Mouse (Mus musculus) stomach, postnatal 0 days (tissue): ENCODE results near the gene Hjurp. TPM values are rescaled to one million over a fixed set of nuclear protein-coding genes. Genes with fewer than 3 reads are reported as not detected.

ENCODE experiments used
- ATAC-seq: fragments of 200-750 bp; cut with Nextera tagmentation; 2 replicates; pipeline ENCODE4 v1.8.0; 2017; ENCODE audit not compliant: low FRiP score, low TSS enrichment
- DNase-seq: peaks from one replicate; pipeline ENCODE4 v3.0.0-alpha.2; 2016; ENCODE audit warnings: low spot score
- H3K27ac ChIP-seq: fragments of 300-500 bp; sonication (generic); replicated peaks from 2 replicates; pipeline ENCODE4 v1.5.1; 2014; ENCODE audit warnings: mild to moderate bottlenecking, control low read depth
- H3K27me3 ChIP-seq: fragments of 300-500 bp; sonication (generic); 2 replicates; pipeline ENCODE4 v1.6.1; 2014; ENCODE audit warnings: low read length; ENCODE audit not compliant: control insufficient read depth, insufficient read depth
- H3K36me3 ChIP-seq: fragments of 300-500 bp; sonication (generic); 2 replicates; pipeline ENCODE4 v1.6.1; 2014; ENCODE audit warnings: low read length, mixed read lengths; ENCODE audit not compliant: control insufficient read depth, insufficient read depth
- H3K4me1 ChIP-seq: fragments of 300-500 bp; sonication (generic); replicated peaks from 2 replicates; pipeline ENCODE4 v1.6.1; 2014; ENCODE audit warnings: antibody characterized with exemption; ENCODE audit not compliant: control insufficient read depth, insufficient read depth
- H3K4me2 ChIP-seq: fragments of 300-500 bp; sonication (generic); replicated peaks from 2 replicates; pipeline ENCODE4 v1.6.1; 2014; ENCODE audit warnings: low read depth, mild to moderate bottlenecking, control low read depth, moderate library complexity
- H3K4me3 ChIP-seq: fragments of 300-500 bp; sonication (generic); 2 replicates; pipeline ENCODE4 v1.5.1; 2014; ENCODE audit warnings: low read depth, low read length, control low read depth
- H3K9ac ChIP-seq: fragments of 300-500 bp; sonication (generic); 2 replicates; pipeline ENCODE4 v1.6.1; 2014; ENCODE audit warnings: mild to moderate bottlenecking, low read length, control low read depth, mixed read lengths
- H3K9me3 ChIP-seq: fragments of 300-500 bp; sonication (generic); 2 replicates; pipeline ENCODE4 v1.6.1; 2016; ENCODE audit warnings: low read length; ENCODE audit not compliant: control insufficient read depth
- CTCF ChIP-seq: IDR thresholded peaks from 2 replicates; pipeline ENCODE4 v1.5.1; 2016; ENCODE audit warnings: antibody characterized with exemption, low read depth, mild to moderate bottlenecking, moderate library complexity
- EP300 ChIP-seq: optimal IDR thresholded peaks from 2 replicates; pipeline ENCODE3; 2016; ENCODE audit warnings: antibody characterized with exemption
- WGBS: fragments of 180-500 bp; shearing (Covaris S2); extraction: QIAGEN DNeasy Blood & Tissue Kit; methylation state at CpG from one replicate; pipeline ENCODE4 v1.1.7; 2014; 5-methylcytosine and 5-hydroxymethylcytosine counted together
- polyA plus RNA-seq: library from polyadenylated mRNA; unstranded; fragments of >200 nt; fragmentation: Nextera tagmentation; extraction: Ambion mirVana; gene quantifications from 2 replicates; pipeline ENCODE4 v1.2.1, GENCODE M21; 2015

Hjurp gene
- 30.0 and 34.1 TPM in 2 replicates for polyA plus RNA-seq

DNA sequence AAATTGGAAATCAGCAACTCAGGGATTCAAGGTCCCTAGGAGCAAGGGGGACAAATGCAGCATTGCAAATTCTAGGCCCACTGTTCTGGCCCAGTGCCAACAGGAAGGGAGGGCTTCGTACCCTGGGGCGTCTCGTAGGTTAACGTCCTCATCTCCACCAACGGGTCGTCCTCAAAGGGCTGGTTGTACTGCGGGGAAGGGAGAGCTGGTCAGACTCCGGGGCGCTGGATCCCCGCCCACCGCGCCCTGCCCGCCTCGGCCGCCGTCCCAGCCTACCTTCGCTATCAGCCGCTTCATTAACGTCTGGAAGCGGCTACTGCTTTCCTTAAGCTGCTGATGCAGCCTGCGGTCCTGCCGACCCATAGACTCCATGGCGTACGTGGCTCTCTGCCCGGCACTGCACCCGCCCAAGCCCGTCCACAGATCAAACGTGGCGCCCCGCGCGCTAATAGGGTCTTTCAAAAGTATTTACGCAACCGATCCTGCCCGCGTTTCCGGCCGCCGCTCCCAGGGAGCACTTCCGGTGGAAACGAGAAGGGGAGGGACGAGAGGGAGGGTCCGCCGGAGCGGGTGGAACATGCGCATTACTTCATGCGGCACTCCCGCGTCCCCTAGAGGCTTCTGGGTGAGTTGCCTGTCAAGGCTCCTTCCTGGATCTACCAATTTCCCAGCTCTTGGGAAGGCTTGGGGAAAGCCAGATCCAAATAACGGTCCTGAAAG, at the start of gene Hjurp, which contains the start of gene Trpm8:
Hjurp (minus strand) TSS at position 536 of the 720 bp plus-strand sequence.
Trpm8 (plus strand) TSS at position 564 of the 720 bp plus-strand sequence.
- Histone ChIP-seq H3K27ac (peak within 1 kb of the TSS; percentile 87), H3K4me3 (peak within 1 kb of the TSS; percentile 71), H3K9ac (peak within 1 kb of the TSS; percentile 81), H3K27me3 (no peaks in the 10 kb centered on the region), H3K4me2 (peak within 1 kb of the TSS; percentile 77), H3K9me3 (no peaks in the 10 kb centered on the region), H3K36me3 (peaks cover 28% of the 10 kb centered on the region), H3K4me1 (peaks cover 12% of the 10 kb centered on the region)
- DNase-seq (peak; percentile 100), ATAC-seq (peak; percentile 98)
- peak; percentile 100 for TF ChIP-seq CTCF
- TF ChIP-seq EP300 = no peak
- WGBS = 1% methylated on average over 50 of the region's 50 CpGs

DNA sequence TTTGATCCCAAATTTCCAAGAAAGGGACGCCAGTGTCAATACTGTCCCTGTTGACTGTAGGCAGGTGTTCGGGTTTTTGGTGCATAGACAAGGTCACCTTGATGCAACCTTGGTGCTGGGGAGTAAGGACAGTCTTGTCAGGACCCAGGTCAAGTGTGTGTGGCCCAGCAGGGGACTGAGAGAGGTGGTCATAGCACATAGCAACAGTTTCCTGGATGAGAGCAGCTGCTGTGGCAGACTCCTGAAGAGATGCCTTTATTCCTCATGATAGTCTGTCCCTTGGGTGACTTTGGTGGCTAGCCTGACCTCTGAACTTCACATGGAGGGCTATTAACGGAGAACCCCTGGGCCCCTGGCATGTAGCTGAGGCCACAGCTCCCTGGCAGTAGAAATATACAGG, 45.7 kb upstream of the Hjurp start:
- 78% methylated on average over 3 of the region's 3 CpGs for whole genome bisulfite sequencing
- Histone ChIP-seq H3K4me1 (no peaks in the 10 kb centered on the region), H3K4me3 (no peak overlapping the region), H3K27ac (no peak overlapping the region), H3K9me3 (no peaks in the 10 kb centered on the region), H3K27me3 (no peaks in the 10 kb centered on the region), H3K4me2 (no peak overlapping the region), H3K36me3 (no peaks in the 10 kb centered on the region), H3K9ac (no peak overlapping the region)
- ATAC-seq = no peak
- no peak for TF ChIP-seq EP300
- TF ChIP-seq CTCF = no peak
- no peak for DNase-seq

DNA sequence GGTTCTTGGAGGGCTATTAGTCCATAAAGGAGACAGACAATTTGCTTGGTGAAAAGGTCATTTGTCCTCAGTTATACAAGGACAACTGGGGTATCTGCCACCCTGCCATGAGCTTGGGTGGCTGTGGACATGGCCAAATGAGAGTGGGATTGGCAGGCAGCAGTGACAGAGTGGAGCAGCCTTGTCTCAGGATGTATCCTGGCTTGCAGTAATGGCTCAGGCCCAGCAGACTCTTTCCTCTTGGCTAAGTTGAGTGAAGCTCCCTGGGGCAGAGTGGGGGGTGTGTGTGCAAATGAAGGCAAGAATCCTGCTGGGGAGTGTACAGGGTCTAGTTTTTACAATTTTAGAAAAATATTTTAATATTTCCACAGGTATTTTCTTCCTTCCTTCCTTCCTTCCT, 44.7 kb upstream of the Hjurp start:
- Histone ChIP-seq H3K4me1 (no peaks in the 10 kb centered on the region), H3K4me2 (no peak overlapping the region), H3K27ac (no peak overlapping the region), H3K36me3 (no peaks in the 10 kb centered on the region), H3K9ac (no peak overlapping the region), H3K9me3 (no peaks in the 10 kb centered on the region), H3K4me3 (no peak overlapping the region), H3K27me3 (no peaks in the 10 kb centered on the region)
- ATAC-seq (no peak), DNase-seq (no peak)
- no peak for TF ChIP-seq CTCF
- no peak for TF ChIP-seq EP300

DNA sequence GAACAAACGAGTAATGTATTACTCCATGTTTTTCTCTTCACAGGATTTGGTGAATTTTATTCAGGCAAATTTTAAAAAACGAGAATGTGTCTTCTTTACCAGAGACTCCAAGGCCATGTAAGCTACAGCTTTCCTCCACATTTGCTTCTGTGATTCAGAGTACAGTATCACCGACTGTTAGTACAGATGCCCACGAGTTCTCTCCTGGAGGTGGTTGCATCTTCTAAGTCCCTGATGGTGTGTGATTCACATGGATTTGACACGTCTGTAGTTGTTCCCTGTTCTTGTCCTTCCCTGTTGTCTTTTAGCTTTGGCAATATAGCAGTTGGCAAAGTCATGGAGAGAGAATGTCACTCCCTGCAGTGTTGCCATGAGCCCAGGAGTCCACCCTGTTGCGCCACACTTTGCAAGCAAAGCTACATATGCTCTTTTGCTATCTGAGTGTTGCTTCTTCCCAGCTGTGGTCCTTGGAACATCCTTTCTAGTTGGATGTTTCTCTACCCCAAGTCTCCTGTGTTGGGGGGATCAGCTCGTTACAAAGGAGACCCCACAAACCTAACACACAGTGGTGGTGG, 43.5 kb upstream of the Hjurp start:
- Histone ChIP-seq H3K4me1 (no peaks in the 10 kb centered on the region), H3K27ac (no peak overlapping the region), H3K9ac (no peak overlapping the region), H3K4me3 (no peak overlapping the region), H3K36me3 (no peaks in the 10 kb centered on the region), H3K4me2 (no peak overlapping the region), H3K27me3 (no peaks in the 10 kb centered on the region), H3K9me3 (no peaks in the 10 kb centered on the region)
- no peak for ATAC-seq
- no peak for DNase-seq
- 71% methylated on average over 7 of the region's 7 CpGs for WGBS
- TF ChIP-seq CTCF (no peak), EP300 (no peak)

DNA sequence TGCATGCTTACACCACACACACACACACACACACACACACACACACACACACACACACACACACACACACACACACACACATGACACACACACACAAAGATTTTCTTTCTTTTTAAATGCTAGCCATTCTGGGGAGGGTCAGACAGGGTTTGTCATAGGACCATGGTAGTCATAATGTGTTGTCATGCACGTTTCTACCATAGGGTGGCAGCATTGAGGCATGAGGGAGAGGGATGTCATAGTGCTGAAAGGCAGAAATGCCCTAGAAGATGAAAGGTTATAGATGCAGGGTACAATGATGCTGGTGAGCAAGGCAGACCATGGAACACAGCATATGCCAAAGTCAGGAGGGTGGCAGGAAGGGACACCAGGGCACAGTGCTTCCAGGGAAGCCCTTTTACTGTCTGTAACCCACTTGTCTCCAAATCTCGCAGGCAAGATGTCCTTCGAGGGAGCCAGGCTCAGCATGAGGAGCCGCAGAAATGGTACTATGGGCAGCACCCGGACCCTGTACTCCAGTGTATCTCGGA, 41.2 kb upstream of the Hjurp start:
- H3K4me1 ChIP-seq = no peaks in the 10 kb centered on the region
- TF ChIP-seq CTCF (peak; percentile 85), EP300 (no peak)
- H3K4me3 ChIP-seq = no peak overlapping the region
- no peak for ATAC-seq
- WGBS = 75% methylated on average over 6 of the region's 6 CpGs
- H3K4me2 ChIP-seq = no peak overlapping the region
- peak; percentile 61 for DNase-seq
- H3K9ac ChIP-seq = no peak overlapping the region
- H3K9me3 ChIP-seq = no peaks in the 10 kb centered on the region
- no peak overlapping the region for H3K27ac ChIP-seq
- H3K36me3 ChIP-seq = no peaks in the 10 kb centered on the region
- no peaks in the 10 kb centered on the region for H3K27me3 ChIP-seq

DNA sequence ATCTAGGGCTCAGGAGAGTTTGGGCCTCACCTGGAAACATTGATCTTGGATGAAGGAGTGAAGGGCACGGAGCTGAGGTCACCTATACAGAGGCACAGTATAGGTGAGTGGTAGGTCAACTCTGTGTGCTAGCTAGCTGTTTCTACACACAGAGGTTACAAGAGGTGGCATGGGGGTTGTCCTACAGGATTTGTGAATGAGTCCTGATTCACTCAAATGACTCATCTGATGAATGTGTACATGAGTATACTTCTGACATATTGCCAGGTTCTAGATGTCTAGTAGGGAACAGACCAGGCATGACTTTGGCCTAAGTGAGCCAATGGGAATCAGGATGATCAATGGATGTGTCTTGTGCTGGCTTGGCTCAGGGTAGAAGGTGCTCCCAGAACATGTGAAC, 39.8 kb upstream of the Hjurp start:
- TF ChIP-seq CTCF (no peak), EP300 (no peak)
- Histone ChIP-seq H3K9ac (no peak overlapping the region), H3K4me1 (no peaks in the 10 kb centered on the region), H3K4me2 (no peak overlapping the region), H3K36me3 (no peaks in the 10 kb centered on the region), H3K9me3 (no peaks in the 10 kb centered on the region), H3K4me3 (no peak overlapping the region), H3K27ac (no peak overlapping the region), H3K27me3 (no peaks in the 10 kb centered on the region)
- 62% methylated on average over 1 of the region's 1 CpGs for whole genome bisulfite sequencing
- DNase-seq (no peak), ATAC-seq (peak; percentile 61; the same call in 1 of the 2 replicates)
